Mouse (Mus musculus) spleen, postnatal 14 days (tissue): ENCODE data around the gene Cog3.

Experiments used
- DNase-seq, 2 experiments: peaks; one replicate each; pipeline ENCODE4 v3.0.0; 2021 to 2022; ENCODE audit warnings: low spot score in 2 of 2

Gene Cog3

GRCm38 (mm10) chr14:75706647-75707046 is 47.7 kb downstream of the Cog3 start:
- no peak for DNase-seq

GRCm38 (mm10) chr14:75697928-75698327 is 56.4 kb downstream of the Cog3 start:
- no peak for DNase-seq

- DNase-seq, result no peak
Measured at GRCm38 (mm10) chr14:75696096-75696495, 58.2 kb downstream of the Cog3 start.

GRCm38 (mm10) chr14:75690428-75690827 is 63.9 kb downstream of the Cog3 start:
- DNase-seq, result no peak

GRCm38 (mm10) chr14:75676316-75676715 is 78.0 kb downstream of the Cog3 start:
- no peak for DNase-seq

GRCm38 (mm10) chr14:75669085-75669645 is 85.2 kb downstream of the Cog3 start:
- DNase-seq, result no peak

- DNase-seq, result no peak
Measured at GRCm38 (mm10) chr14:75665430-75666180, 88.7 kb downstream of the Cog3 start.

GRCm38 (mm10) chr14:75661548-75661947 is 92.8 kb downstream of the Cog3 start:
- no peak for DNase-seq

- no peak for DNase-seq
Measured at GRCm38 (mm10) chr14:75660936-75661335, 93.4 kb downstream of the Cog3 start.
